Mouse (Mus musculus) regulatory T cell (primary cell): ENCODE data around the gene Nsun4.

Experiments used
- in situ Hi-C: fragments of 300-600 bp; cut with MboI, MseI; formaldehyde crosslinking; loops from one replicate; pipeline ENCODE4 v1.15.1; 2025; ENCODE audit warnings: high pct_unique_total_duplicates

Nsun4 gene

DNA sequence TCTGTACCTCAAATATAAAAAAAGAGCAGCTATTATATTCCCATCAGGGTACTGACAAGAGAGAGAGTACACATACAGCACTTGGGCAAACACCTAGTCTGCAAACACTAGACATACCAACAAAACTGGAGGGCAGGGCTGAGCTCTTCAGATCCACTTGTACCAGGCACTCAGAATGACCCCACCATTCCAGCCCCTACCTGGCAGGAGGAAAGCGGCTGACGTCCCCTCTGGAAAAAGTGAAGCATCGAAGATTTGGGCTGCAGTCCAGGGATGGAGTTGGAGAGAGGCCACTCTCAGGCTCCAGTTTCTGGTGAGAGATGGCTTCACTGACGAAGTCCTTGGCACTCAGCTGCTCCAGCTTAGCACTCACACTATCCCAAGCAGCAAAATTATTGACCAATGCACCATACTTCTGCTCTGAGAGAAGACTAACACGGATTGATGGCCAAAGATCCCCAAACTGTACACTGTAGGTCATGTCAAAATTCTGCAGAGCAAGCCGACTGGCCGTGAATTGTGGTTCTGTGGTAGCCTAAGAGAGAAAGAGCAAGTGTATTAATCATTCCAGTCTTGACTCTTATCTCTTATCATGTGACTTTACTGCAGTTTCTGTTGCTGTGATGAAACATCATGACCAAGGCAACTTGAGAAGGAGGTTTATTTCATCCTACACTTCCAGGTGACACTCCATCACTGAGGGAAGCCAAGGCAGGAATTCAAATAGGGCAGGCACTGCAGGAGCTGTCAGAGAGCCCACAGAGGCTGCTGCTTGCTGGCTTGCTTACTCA, 5.4 kb downstream of the Nsun4 start:
- in situ Hi-C loops, result no loop called here

DNA sequence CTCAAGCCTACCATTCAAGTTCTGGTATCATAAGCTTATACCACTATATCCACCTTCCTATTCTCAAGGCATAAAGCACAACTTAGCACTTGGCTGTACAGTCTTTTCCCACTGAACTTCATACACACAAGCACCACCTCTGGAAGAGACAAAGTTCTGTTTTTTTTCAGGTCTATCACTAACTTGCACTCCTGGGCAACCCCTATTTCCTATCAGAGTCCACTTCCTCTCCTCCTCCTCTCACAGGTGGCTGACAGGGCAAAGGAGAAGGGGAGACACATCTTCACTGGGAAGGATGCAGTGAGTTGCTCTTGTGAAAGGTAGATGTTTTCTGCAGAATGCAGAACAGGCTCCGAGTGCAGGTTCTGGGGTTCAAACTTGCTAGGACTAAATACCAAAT, 6.0 kb downstream of the Nsun4 start:
- in situ Hi-C loops, result no loop called here

DNA sequence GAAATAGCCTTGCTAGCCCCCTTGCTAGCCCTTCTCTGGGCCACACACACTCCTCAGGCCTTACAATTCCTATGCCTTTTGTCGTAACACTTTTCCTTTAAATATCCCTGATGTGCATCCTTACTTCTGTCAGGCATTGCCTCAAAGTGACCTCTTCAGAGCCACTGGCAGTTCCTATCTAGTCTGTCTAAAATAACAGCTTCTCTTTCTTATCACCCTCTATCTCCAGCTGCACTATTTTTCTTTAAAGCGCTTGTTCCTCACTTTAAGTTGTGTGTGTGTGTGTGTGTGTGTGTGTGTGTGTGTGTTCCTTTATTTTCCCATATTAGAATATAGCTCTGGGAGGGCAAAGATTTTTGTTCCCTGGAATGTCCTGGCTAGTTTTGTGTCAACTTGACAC, 7.1 kb downstream of the Nsun4 start:
- in situ Hi-C loops, result no loop called here

DNA sequence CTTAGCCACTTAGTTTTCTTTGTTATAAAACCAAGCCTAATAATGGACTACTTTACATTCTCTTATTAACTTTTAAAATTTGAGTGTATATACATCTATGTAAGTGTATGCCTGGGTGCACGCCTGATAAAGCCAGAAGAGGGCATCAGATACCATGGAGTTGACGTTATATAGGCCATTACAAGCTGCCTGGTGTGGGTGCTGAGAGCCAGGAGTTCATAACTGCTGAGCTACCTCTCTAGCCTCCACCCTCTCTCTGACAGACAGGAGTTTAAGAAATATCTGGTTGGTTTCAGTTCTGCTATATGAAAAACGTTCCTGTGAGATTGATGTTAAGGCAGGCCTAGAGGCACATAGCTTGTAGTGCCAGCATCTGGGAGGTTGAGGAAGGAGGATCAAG, 11.5 kb downstream of the Nsun4 start:
- in situ Hi-C loops, result no loop called here

DNA sequence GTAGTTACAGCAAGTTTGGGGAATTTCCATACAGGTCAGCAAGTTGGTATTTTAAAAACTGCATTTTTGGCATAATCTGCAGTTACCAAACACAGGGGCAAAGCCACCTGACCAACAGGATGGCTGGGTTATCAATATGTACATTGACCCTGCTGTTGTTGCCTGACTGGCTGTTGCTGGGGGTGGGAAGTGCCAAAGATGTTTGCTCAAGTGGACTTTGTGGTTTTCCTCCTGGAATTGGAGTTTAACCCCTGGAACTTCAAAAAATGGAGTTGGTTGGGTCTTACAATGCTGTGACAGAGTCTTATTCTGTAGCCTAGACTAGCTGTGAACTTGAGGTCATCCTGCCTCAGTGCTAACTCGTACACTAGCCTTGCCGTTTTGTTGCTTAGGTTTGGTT, 13.2 kb downstream of the Nsun4 start:
- in situ Hi-C loops, result no loop called here

DNA sequence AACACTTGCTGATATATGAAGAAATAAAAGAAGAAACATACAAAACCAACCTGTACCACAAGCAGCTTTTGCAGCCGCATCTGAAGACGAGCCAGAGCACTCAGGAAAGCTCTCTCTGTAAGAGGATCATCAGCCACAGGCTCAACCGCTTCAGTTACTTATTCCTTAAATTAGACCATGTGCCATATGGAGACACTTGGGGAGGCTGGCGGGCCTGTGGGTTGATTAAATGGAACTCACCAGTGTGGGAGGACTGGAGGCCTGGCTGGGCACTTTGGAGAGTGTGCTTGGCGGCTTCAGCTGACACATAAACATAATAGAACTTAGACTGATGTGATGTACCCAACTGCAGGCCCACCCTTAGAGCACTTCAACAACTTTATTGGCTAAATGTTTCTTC, 20.3 kb downstream of the Nsun4 start:
- in situ Hi-C loops, result no loop called here

DNA sequence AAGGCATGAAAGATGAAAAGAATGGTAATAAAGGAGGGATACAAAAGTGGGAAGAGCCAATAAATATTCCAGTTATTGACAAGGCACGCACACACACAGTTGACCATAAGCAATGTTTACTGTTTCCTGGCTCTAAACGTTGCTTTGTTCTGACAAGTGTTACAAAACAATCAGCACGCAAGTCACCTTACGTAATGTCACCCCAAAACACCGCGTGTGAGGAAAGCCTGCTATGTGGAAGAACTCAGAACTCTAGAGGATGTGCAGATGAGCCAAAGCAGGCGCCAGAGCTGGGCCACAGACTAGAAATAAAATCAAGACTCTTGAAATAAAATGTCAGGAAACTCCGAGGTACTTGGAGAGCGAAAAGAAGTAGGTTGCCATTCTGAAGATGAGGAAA, 20.8 kb downstream of the Nsun4 start:
- in situ Hi-C loops, result no loop called here

DNA sequence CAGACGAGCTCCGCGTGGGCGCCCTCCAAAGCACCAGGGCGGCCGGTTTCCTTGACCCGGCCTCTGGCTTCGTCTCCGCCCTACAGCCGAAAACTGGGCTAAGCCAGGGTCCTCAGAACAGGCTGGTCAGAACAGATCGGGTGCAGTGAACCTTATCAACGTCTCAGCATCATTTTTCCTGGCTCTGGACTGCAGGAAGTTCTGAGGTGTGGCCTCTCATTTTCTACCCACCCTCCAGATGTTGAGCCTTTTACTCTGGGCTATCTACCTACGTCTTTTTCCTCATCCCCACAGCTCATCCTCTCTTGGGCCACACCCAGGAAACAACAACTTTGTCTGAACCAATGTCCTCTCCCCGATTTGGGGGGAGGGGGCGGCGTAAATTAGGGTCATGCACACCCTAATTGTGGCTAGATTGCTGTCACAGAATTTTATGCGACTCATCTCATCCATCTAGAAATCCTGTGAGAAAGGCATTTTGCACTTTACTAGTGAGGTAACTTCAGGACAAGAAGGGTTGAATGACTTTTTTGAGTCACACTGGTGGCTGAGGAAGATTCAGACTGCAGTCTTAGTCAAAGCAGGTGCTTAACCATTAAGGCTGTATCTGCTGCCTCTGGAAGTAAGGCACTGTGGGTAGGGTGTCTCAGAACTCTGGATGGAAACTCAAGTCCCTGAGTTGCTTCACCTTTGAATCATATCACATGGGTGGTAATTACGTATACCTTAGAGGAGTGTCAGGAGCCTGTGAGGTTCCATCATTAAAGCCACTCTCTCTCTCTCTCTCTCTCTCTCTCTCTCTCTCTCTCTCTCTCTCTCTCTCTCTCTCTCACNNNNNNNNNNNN, 35.6 kb downstream of the Nsun4 start, which contains the start of gene Faah:
Gene Faah (minus strand): TSS at position 25 of the 845 bp plus-strand sequence.
- in situ Hi-C loops, result no loop called here

DNA sequence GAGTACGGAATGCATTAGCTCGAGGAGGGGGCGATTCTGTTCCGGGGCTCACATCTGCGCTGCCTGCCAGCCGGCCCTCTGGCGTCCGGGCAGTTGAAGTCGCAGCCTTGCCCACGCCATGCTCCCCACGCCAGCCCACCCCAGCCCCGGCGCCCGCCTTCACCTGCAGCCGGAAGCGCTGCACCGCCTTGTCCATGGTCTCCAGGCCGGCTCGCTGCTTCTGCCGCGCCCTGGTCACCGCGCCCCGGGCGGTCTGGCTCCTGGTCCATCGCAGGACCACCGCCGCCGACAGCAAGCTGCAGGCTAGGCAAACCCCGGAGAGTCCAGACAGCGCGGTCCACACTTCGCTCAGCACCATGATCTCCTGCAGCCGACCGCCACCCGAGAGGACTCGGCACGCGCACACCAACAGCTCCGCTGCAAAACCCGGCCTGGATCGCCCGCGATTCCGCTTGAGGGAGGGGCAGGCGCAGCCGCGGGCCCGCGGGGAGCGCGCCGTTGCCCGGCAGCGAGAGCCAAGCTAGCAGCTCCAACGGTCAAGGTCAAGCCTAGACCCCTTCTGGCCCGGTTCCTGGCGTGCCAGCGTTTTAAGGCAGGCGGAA, 36.3 kb downstream of the Nsun4 start:
- in situ Hi-C loops, result no loop called here

DNA sequence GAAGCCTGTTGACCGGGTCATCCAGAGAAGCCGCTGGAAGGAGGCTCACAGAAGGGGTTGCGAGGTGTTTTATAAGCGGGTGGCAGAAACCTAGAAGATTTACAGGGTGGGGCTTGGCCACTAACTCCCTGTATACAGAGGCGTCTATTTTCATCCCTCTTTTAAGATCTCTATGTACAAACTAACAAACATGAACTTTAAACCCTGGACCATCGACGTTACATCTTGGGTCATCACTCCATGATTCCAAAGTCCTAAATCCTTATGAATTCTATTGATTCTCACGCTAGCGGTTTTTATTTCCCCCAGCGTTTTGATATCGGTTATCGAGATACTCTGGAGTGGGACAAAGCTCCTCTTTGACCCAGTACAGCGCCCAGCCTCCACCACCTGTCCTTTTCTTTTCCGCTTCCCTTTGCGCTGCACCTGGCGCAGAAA, 36.8 kb downstream of the Nsun4 start:
- in situ Hi-C loops, result no loop called here

DNA sequence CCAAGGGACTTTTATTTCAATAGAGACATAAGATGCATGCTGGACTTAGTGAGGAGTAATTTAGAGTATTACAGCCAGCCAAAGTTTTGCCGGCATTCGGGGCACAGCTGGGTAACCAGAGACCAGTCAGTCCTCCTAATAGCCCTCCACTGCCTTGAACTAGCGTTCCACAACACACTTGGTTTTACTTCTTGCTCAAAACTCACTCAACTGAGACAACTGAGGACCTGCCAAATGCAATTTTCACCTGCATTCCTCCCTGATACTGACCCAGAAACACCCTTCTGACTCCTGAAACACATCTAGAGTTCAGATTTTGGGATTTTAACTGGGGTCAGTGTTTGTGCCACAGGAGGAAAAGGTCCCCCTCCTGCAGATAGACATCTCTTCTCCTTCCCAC, 37.3 kb downstream of the Nsun4 start:
- in situ Hi-C loops, result no loop called here

DNA sequence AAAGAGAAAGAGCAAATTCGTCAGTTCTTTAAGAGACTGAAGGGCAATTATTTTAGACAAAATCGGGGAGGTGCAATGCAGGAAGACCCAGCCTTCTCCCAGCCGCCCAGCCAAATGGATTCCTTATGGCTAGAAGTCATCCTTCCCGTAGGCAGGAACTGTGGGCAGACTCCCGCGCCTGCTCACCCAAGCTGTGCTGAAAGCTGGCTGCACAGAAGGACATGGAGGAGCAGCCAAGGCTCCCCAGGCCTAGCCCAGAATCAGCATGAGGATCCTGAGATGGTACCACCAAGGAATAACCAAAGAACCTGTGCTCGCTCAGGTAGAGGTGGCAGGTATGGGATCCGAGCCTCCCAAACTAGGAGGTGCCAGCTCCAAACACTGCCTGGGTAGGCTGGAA, 37.7 kb downstream of the Nsun4 start:
- in situ Hi-C loops, result no loop called here

DNA sequence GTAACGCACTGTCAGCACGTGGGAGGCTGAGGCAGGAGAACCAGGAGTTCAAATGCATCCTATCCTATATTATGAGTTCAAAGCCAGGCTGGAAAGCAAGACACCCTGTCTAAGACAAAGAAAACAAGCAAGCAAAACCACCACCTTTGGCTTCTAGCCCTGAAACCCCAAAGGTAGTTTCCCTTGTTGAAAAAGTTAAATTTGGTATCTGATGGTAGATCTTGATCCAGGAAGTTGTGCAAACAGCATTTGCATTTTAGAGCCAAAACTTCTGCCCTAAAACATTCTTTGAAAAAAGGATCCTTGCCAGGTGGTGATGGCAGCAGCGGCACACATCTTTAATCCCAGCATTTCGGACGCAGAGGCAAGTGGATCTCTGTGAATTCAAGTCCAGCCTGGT, 38.2 kb downstream of the Nsun4 start:
- in situ Hi-C loops, result no loop called here

DNA sequence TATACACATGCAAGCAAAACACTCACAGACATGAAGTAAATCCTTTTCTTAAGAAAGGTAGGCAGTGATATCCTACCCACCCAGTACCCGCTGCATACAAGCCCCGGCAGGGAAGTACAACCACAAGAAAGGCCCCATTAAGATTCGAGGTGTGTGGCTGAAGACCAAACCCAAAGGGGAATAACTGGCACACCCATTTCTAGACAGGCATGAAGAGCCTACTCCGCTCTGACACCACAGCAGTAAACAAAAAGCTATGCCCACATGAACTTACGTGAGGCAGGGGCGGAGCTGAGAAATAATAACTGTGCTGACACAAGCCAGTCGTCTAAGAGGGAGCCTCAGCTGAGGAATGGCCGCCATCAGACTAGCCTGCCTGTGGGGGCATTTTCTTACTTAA, 43.5 kb downstream of the Nsun4 start:
- in situ Hi-C loops, result loop anchor here (5.0 kb wide), 1 partner anchor 42 kb away; the partner anchor contains the start of gene Nsun4

DNA sequence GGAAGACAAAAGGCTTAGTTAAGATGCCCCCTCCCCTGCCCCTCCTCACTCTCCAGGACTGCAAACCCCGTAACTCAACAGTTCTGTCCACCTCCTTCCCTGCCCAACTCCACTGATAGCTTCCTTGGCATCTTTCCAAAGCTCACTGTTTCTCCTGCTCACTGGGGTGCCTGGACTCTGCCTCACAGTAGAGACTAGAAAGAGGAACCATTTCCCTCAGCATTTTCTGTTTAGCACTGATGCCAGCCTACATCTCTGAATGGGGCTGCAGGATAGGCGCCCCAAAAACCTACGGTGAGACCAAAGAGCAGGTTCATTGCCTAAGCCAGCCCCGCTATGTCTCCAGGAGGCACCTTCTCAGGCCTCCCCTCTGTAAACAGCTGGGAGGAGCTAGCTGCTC, 52.5 kb downstream of the Nsun4 start:
- in situ Hi-C loops, result no loop called here

DNA sequence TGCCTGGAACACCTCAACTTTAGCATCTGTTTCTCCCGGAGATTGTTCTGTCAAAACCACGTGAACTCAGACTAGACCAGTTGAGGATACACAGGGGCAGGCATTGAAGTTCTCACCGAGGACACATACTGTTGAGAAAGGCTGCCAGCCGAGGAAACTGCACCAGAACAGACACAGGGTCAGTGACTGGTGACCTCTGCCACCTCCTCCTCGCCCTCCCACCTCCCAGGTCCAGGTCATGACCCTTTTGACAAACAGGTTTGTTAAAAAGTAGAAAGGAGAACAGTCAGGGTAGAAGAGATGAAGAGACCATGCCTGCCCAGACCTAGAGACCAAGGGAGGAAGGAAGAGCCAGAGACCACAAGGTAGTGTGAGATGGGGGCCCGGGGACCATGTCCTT, 53.0 kb downstream of the Nsun4 start:
- in situ Hi-C loops, result no loop called here

DNA sequence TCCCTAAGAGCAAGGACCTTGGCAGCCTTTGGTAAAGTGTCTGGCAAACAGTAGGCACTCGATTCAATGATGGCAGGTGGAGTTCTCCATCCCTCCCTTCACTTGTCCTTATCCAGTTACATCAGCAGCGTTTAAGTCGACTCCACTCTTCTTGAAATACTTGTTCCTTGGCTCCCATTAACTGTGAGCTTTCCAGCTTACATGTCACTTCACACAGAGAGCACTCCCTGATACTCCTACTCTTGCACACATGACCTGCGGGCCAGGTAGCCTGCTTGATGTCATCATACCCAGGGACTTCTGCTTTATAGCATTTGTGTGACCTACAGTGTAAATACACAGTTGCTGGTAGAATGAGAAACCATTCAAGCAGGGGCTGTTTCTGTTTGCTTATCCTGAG, 56.9 kb downstream of the Nsun4 start:
- in situ Hi-C loops, result no loop called here

DNA sequence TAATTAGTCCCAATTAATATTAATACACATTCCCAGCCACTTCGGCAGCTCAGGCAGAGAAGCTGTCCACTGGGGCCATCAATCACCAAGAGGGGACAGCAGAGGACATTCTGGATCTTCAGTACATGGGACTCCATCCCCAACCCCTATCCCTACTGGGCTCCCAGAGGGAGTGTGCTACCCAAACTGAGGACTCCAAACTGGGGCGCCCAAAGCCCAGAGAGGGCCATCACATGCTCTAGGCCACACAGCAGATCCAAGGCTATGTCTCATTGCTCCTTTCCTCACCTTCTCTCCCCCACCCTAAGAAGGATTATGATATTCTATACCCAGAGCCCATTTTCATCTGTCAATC, 58.3 kb downstream of the Nsun4 start:
- in situ Hi-C loops, result no loop called here

DNA sequence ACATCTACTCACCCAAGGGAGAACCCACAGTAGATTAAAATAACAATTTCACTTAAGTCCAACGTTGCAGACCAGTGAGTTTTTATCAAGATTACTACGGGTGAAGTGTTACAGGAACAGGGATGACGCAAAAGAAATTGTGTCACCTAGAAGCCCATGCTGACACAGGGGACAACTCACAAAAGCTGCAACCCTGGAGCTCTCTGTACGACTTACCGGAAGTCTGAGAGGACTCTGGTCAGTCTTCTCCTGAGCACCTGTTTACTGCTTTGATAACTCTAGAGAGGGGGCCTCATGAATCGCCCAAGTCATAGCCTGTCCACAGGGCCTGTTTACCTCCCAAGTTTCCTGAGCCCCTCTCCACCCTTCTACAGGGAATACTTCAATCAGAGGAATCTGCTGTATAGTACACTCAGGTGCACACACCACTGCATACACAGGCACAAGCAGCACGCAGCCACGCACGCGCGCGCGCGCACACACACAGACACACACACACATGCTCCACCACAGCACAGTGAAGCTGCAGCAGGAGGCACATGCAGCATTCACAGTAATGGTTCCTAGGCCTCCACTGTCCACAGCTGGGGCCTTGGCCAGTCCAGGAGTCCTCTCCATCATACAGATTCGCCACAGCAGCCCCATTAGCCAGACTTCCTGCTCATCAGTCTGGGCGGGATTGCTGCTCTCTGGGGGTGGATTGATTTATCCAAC, 58.9 kb downstream of the Nsun4 start:
- in situ Hi-C loops, result no loop called here

DNA sequence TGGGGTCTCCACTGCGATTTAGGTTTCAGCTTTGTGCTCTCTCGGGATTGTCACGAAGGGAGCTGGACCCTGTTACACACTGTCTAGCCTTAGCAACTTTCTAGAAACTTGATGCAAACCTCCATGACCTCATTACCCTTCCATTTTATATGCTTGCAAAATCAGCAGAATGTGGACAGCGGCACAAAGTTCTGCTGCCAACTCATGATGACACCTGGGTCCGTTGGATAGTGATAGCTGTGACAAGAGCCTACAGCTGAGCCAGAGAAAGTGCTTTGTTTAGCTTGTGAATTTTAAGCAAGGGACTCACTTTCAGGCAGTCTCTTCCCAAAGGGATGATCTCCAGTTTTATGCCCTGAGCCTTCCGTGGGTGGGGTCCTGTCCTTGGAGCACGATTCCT, 64.3 kb downstream of the Nsun4 start:
- in situ Hi-C loops, result no loop called here

DNA sequence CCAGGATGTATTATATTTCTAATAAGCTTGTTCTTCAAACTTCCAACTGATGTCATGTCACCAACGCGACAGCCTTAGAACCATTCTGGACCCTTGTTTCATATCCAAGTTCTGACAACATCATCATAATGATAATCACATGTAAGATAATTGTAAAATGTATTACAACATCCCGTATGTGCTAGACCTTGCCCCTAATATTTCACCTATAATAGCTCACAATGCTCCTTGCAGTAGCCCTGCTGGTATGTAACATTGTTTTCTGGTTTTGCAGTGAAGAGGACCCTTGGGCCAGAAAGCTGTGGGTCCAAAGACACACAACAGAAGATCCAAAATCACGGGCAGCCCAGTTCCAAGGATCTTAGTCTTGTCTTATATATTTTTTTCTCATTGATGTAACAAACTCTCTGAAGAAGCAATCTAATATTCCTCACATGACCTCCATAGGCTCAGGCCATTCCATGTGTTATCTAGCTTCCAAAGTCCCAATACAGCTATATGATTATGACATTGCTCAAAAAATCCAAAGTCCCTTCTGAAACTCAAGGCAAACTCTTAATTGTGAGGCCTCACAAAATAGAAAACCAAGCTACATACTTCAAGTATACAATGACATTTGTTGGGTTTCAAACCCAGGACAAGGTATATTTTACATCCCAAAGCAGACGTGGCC, 65.7 kb downstream of the Nsun4 start:
- in situ Hi-C loops, result no loop called here
